Mouse (Mus musculus) cortical plate, adult 2 months (tissue): ENCODE results near the gene Tsen15. TPM values are rescaled to one million over a fixed set of nuclear protein-coding genes. Genes with fewer than 3 reads are reported as not detected.

Experiments
- H3K27ac ChIP-seq: fragments of 200-500 bp; 2 replicates; pipeline ENCODE4 v1.5.1; 2012; ENCODE audit warnings: low read length, control low read depth, inconsistent platforms; ENCODE audit not compliant: insufficient read depth
- H3K4me1 ChIP-seq: fragments of 200-500 bp; 2 replicates; pipeline ENCODE4 v1.6.1; 2011; ENCODE audit warnings: low read length; ENCODE audit not compliant: control insufficient read depth, insufficient read depth
- H3K4me3 ChIP-seq: fragments of 200-500 bp; 2 replicates; pipeline ENCODE4 v1.5.1; 2011; ENCODE audit warnings: mild to moderate bottlenecking, low read length, control low read depth; ENCODE audit not compliant: insufficient read depth
- CTCF ChIP-seq: fragments of 200-500 bp; IDR thresholded peaks from 2 replicates; pipeline ENCODE4 v1.5.1; 2011; ENCODE audit warnings: mild to moderate bottlenecking, control low read depth, low read length; ENCODE audit not compliant: insufficient read depth; ENCODE audit errors: extremely low read depth
- POLR2A ChIP-seq: fragments of 200-500 bp; IDR thresholded peaks from 2 replicates; pipeline ENCODE4 v1.6.1; 2011; ENCODE audit warnings: mild to moderate bottlenecking, low read length, control low read depth; ENCODE audit not compliant: insufficient read depth; ENCODE audit errors: extremely low read depth
- polyA plus RNA-seq: library from polyadenylated mRNA; depleted of rRNA; stranded (reverse); fragments of >200 nt; gene quantifications from 2 replicates; pipeline ENCODE4 v1.2.3, GENCODE M21; 2012

The Tsen15 gene
- polyA plus RNA-seq, 1 experiment = 46.0 TPM

DNA sequence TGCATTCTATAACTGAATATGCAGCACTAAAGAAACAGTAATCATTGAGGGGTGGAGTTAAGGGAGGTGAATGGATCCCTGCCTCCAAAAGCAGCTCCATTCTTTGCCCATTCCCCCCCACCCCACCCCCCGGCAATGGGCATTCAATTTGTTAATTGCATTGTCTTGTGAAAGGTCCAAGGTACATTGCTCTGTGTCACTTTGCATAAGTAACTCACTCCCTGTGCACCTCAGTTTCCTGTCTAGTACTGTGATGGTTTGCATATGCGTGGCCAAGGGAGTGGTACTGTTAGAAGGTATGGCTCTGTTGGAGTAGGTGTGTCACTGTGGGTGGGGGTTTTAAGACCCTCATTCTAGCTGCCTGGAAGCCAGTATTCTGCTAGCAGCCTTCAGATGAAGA is 26.6 kb upstream of the Tsen15 start:
- TF ChIP-seq CTCF = no peak
- TF ChIP-seq POLR2A = no peak
- no peaks in the 10 kb centered on the region for H3K4me1 ChIP-seq
- H3K4me3 ChIP-seq = no peak overlapping the region
- no peak overlapping the region for H3K27ac ChIP-seq

DNA sequence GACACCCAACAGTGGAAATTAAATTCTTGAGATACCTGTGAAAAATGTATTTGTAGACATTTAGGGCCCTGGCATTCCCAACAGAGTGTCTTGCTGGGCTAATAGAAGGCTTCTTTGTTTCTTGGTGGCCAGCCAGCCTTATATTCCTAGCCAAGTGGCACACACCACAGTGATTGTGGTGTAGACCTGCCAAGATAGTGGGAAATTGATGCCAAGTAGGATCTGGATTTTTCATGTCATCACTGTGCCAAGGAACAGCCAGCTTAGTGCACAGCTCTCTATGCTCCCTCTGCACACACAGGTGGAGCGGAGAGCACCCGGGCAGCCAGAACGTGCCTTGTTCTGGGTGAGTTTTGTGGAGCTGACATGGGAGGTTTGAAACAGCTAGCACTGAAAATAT is 24.2 kb upstream of the Tsen15 start:
- TF ChIP-seq CTCF (no peak), POLR2A (no peak)
- Histone ChIP-seq H3K4me3 (no peak overlapping the region), H3K27ac (no peak overlapping the region), H3K4me1 (no peaks in the 10 kb centered on the region)

DNA sequence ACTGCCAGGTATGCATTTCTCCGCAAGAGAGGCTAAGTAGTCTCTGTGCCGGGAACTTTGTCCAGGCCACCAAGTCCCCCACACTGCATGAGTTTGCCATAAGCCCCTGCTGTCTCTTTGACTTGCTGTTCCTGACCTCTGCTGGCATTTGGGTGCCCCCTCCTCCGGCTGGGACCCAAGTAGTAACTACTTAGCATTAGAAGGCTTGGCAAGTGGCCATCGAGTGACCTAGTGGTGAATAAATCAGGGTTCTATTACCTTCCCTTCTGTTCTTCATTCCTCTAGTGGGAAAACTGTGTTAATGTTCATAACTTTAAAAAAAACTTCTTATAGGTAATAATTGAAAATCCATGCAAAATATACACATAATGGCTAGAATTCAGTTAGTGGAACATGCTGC is 22.9 kb upstream of the Tsen15 start:
- Histone ChIP-seq H3K27ac (no peak overlapping the region), H3K4me3 (no peak overlapping the region), H3K4me1 (no peaks in the 10 kb centered on the region)
- TF ChIP-seq POLR2A (no peak), CTCF (no peak)

- Histone ChIP-seq H3K4me1 (no peaks in the 10 kb centered on the region), H3K4me3 (no peak overlapping the region), H3K27ac (no peak overlapping the region)
- no peak for TF ChIP-seq CTCF
- no peak for TF ChIP-seq POLR2A
Measured at GRCm38 (mm10) chr1:152407021-152407946, 20.8 kb upstream of the Tsen15 start.

- no peak overlapping the region for H3K27ac ChIP-seq
- no peaks in the 10 kb centered on the region for H3K4me1 ChIP-seq
- peak overlapping the region; percentile 65 for H3K4me3 ChIP-seq
- TF ChIP-seq POLR2A (0 out of 2 replicates have a peak, but pooled peaks have one; percentile 51), CTCF (no peak)
Measured at GRCm38 (mm10) chr1:152400556-152401540, 14.4 kb upstream of the Tsen15 start.

DNA sequence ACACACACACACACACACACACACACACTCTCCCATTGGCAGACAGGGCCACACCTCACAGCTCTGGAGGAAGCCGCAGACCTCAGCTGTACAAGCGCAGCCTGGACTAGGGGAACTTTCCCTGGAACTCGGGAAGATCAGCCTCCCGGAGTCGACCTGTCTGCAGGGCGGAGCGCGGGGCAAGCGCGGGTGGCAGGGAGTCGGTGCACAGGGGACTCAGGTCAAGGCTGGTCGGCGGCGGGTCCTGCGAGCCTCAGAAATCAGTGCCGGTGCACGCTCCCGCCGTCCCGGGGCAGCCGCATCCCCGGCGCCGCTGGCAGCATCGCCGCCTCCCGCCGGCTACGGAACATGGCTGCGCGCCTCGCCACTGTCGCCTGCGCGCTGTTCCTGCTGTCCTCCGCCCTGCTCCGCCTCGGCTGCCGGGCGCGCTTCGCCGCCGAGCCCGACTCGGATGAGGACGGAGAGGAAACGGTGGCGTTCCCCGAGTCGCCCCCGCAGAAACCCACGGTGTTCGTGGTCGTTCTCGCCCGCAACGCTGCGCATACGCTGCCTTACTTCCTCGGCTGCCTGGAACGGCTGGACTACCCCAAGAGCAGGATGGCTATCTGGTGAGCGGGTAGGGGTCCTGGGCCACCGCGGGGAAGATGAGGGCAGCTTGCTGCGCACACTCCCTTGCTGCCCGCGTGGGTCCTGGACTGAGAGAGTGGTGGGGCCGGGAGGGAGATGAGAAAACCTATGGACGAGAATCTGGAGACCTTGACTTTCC is 13.5 kb upstream of the Tsen15 start, which contains the start of gene Colgalt2:
Colgalt2 (plus strand) TSS at position 41 of the 766 bp plus-strand sequence.
- TF ChIP-seq CTCF (no peak), POLR2A (no peak)
- H3K27ac ChIP-seq = no peak within 1 kb of the TSS
- no peaks in the 10 kb centered on the region for H3K4me1 ChIP-seq
- peak within 1 kb of the TSS; percentile 65 for H3K4me3 ChIP-seq

- Histone ChIP-seq H3K27ac (no peak overlapping the region), H3K4me1 (no peaks in the 10 kb centered on the region), H3K4me3 (no peak overlapping the region)
- TF ChIP-seq POLR2A = no peak
- no peak for TF ChIP-seq CTCF
Measured at GRCm38 (mm10) chr1:152398708-152399107, 12.2 kb upstream of the Tsen15 start.

DNA sequence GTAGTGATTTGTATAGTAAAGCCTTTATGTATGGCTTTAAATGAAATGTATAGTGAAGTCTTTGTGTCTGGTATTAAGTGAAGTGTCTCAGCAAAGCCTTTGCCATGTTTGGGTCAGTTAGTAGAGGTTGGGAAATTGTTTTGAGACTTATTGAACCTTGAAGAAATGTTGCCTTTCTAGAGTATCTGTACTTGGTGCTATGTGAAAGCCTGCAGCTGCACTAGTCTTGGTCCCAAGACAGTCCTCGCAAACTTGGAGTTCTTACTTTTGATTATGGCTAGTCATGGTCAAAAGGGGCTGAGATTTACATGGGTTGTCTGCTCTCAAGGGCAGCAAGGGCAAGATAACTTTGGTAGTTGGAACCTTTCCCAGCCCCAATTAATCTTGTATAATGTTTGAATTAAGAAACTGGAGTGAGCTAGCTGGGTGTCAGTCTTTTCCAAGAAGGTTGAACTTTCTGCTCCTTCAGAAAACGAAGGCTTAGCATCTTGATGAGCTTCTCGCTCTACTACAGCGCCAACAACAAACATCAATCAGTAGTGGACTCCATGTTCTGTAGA is 8.5 kb upstream of the Tsen15 start:
- H3K4me1 ChIP-seq = no peaks in the 10 kb centered on the region

GRCm38 (mm10) chr1:152394137-152394536 is 7.6 kb upstream of the Tsen15 start:
- TF ChIP-seq CTCF = no peak
- TF ChIP-seq POLR2A = no peak
- no peak overlapping the region for H3K27ac ChIP-seq
- H3K4me1 ChIP-seq = no peaks in the 10 kb centered on the region
- no peak overlapping the region for H3K4me3 ChIP-seq

More for the DNA sequence above, 8.5 kb upstream of the Tsen15 start:
- Histone ChIP-seq H3K27ac (no peak overlapping the region), H3K4me3 (no peak overlapping the region)
- TF ChIP-seq CTCF = no peak
- no peak for TF ChIP-seq POLR2A
